Mouse (Mus musculus): Measurements from ENCODE around the gene Fam69a. TPM values are rescaled to one million over a fixed set of nuclear protein-coding genes. Genes with fewer than 3 reads are reported as not detected.
A peak's percentile ranks its signal among the peaks of the same experiment; 100 is the strongest.

Fam69a gene
- polyA plus RNA-seq, 1 experiment from 2014 or later: 19.8 TPM

DNA sequence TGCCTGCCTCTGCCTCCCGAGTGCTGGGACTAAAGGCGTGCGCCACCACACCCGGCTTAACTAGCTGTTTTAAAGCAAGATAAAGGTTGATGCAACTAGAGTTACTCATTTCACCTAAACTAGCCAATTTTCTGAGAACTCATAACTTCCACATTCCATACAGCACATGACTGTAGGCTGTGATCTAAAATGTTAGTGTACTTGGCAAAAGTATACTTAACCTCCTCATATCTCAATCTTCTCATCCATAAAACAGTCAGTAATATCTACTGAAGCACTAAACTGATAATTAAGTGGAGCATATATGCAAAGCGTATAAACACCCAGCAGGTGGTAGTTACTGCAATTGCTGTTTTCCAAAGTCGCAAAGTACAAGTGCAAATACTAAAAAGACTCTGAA is 113.6 kb downstream of the Fam69a start:
- no peak overlapping the region for H3K27ac ChIP-seq
- peaks cover 2% of the 10 kb centered on the region; the same call in 1 of the 2 replicates for H3K27me3 ChIP-seq
- no peak overlapping the region for H3K9ac ChIP-seq (replicated peaks)
- no peaks in the 10 kb centered on the region for H3K9me3 ChIP-seq
- 84% methylated on average over 6 of the region's 6 CpGs for WGBS
- ATAC-seq (ENCODE audit: insufficient number of reproducible peaks, insufficient read depth, low FRiP score, low TSS enrichment, low read depth): no peak
- H3K4me2 ChIP-seq: no peak overlapping the region
- no peak overlapping the region for H3K4me3 ChIP-seq (replicated peaks)
- peaks cover 5% of the 10 kb centered on the region; the same call in 1 of the 2 replicates for H3K4me1 ChIP-seq (replicated peaks)
- no peaks in the 10 kb centered on the region for H3K36me3 ChIP-seq

DNA sequence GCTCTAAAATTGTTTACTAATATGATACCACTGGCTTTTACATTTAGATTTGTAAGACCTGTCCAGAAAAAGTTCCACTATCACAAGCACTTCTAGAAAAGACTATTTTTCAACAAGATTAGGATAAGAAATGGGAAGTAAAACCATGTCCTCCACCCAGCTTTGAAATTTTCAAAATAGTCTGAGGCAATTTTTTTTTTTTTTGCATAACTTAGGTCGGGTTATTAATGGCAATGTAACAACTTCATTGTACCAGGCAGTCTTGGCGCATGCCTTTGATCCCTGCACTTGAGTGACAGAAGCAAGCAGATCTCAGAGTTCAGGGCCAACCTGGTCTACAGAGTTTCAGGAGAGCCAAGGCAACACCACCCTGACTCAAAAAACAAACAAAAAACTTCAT is 117.2 kb downstream of the Fam69a start:
- no peaks in the 10 kb centered on the region for H3K9me3 ChIP-seq
- no peaks in the 10 kb centered on the region for H3K36me3 ChIP-seq
- H3K27me3 ChIP-seq: peaks cover 2% of the 10 kb centered on the region; the same call in 1 of the 2 replicates
- ATAC-seq (ENCODE audit: insufficient number of reproducible peaks, insufficient read depth, low FRiP score, low TSS enrichment, low read depth): no peak
- H3K4me1 ChIP-seq (replicated peaks): peaks cover 21% of the 10 kb centered on the region
- no peak overlapping the region for H3K9ac ChIP-seq (replicated peaks)
- H3K4me3 ChIP-seq (replicated peaks): no peak overlapping the region
- no peak overlapping the region for H3K27ac ChIP-seq
- H3K4me2 ChIP-seq: no peak overlapping the region
- WGBS: 67% methylated on average over 2 of the region's 2 CpGs

GRCm38 (mm10) chr5:107868905-107869424 is 117.9 kb downstream of the Fam69a start:
- under 1% methylated on average over 58 of the region's 58 CpGs for WGBS
- Histone ChIP-seq H3K4me2 (peak overlapping the region; percentile 60), H3K4me1 (replicated peaks) (peaks cover 21% of the 10 kb centered on the region), H3K9me3 (no peaks in the 10 kb centered on the region), H3K4me3 (replicated peaks) (peak overlapping the region; percentile 84), H3K36me3 (no peaks in the 10 kb centered on the region), H3K27me3 (peaks cover 2% of the 10 kb centered on the region; the same call in 1 of the 2 replicates), H3K9ac (replicated peaks) (peak overlapping the region; percentile 90), H3K27ac (peak overlapping the region; percentile 99)
- peak; percentile 99 for ATAC-seq (ENCODE audit: insufficient number of reproducible peaks, insufficient read depth, low FRiP score, low TSS enrichment, low read depth)

- WGBS: under 1% methylated on average over 78 of the region's 82 CpGs
- peak; percentile 54 for ATAC-seq (ENCODE audit: insufficient number of reproducible peaks, insufficient read depth, low FRiP score, low TSS enrichment, low read depth)
- Histone ChIP-seq H3K9me3 (no peaks in the 10 kb centered on the region), H3K27me3 (peaks cover 2% of the 10 kb centered on the region; the same call in 1 of the 2 replicates), H3K9ac (replicated peaks) (peak overlapping the region; percentile 90), H3K27ac (peak overlapping the region; percentile 99), H3K4me1 (replicated peaks) (peaks cover 16% of the 10 kb centered on the region), H3K4me2 (peak overlapping the region; percentile 60), H3K36me3 (no peaks in the 10 kb centered on the region), H3K4me3 (replicated peaks) (peak overlapping the region; percentile 84)
These were observed 118.6 kb downstream of the Fam69a start for GRCm38 (mm10) chr5:107867970-107868904.

GRCm38 (mm10) chr5:107866127-107867126 is 120.5 kb downstream of the Fam69a start:
- H3K27ac ChIP-seq: no peak overlapping the region
- no peaks in the 10 kb centered on the region for H3K27me3 ChIP-seq
- H3K9me3 ChIP-seq: no peaks in the 10 kb centered on the region
- no peak for ATAC-seq (ENCODE audit: insufficient number of reproducible peaks, insufficient read depth, low FRiP score, low TSS enrichment, low read depth)
- whole genome bisulfite sequencing: 72% methylated on average over 2 of the region's 2 CpGs
- peaks cover 16% of the 10 kb centered on the region for H3K4me1 ChIP-seq (replicated peaks)
- H3K4me2 ChIP-seq: no peak overlapping the region
- no peak overlapping the region for H3K9ac ChIP-seq (replicated peaks)
- no peaks in the 10 kb centered on the region for H3K36me3 ChIP-seq
- H3K4me3 ChIP-seq (replicated peaks): no peak overlapping the region

DNA sequence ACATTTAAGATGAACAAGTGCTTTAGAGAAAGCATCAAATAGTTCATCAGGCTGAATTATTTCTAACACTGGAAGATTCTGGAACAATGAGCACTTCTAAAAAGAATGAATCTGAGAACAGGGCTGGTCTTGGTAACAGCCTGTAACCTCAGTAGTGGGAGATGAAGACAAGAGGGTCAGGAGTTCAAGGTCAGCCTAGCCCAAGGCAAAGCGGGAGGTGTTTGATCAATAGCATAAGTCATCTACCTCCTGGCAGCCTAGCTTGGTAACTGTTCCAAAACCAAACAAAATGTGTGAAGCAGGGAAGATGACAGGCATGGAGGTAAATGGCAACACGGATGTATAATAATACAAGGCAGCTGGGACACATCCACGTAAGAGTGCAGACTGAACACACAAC is 122.9 kb downstream of the Fam69a start:
- Histone ChIP-seq H3K4me2 (no peak overlapping the region), H3K9me3 (no peaks in the 10 kb centered on the region), H3K27ac (no peak overlapping the region), H3K4me1 (replicated peaks) (peaks cover 16% of the 10 kb centered on the region), H3K36me3 (no peaks in the 10 kb centered on the region), H3K4me3 (replicated peaks) (no peak overlapping the region), H3K9ac (replicated peaks) (no peak overlapping the region), H3K27me3 (no peaks in the 10 kb centered on the region)
- ATAC-seq (ENCODE audit: insufficient number of reproducible peaks, insufficient read depth, low FRiP score, low TSS enrichment, low read depth): no peak
- 89% methylated on average over 3 of the region's 3 CpGs for WGBS

GRCm38 (mm10) chr5:107858963-107859362 is 127.9 kb downstream of the Fam69a start:
- H3K9ac ChIP-seq (replicated peaks): no peak overlapping the region
- H3K36me3 ChIP-seq: no peaks in the 10 kb centered on the region
- ATAC-seq (ENCODE audit: insufficient number of reproducible peaks, insufficient read depth, low FRiP score, low TSS enrichment, low read depth): no peak
- H3K27ac ChIP-seq: no peak overlapping the region
- H3K4me2 ChIP-seq: no peak overlapping the region
- 0 out of 2 replicates have a peak, but pooled peaks cover 6% of the 10 kb centered on the region for H3K4me1 ChIP-seq (replicated peaks)
- WGBS: 45% methylated on average over 2 of the region's 2 CpGs
- no peak overlapping the region for H3K4me3 ChIP-seq (replicated peaks)
- H3K9me3 ChIP-seq: no peaks in the 10 kb centered on the region
- no peaks in the 10 kb centered on the region for H3K27me3 ChIP-seq

Other genes with a start within 250 kb of the Fam69a start
- gene Ube2d2b, start 157.0 kb downstream of the Fam69a start, polyA plus RNA-seq (2016; fragmentation: Nextera tagmentation; extraction: Ambion mirVana): 0.37 and 0.55 TPM in 2 replicates
- 85.9 and 88.4 TPM in 2 replicates for gene Evi5, start 112.0 kb downstream of the Fam69a start, polyA plus RNA-seq (2016; fragmentation: Nextera tagmentation; extraction: Ambion mirVana)
- gene Rpl5, start 86.6 kb downstream of the Fam69a start, polyA plus RNA-seq (2016; fragmentation: Nextera tagmentation; extraction: Ambion mirVana): 71.6 and 80.0 TPM in 2 replicates
- 160 and 167 TPM in 2 replicates for gene Mtf2, start 78.6 kb upstream of the Fam69a start, polyA plus RNA-seq (2016; fragmentation: Nextera tagmentation; extraction: Ambion mirVana)
- 27.4 and 28.5 TPM in 2 replicates for gene Tmed5, start 145.5 kb upstream of the Fam69a start, polyA plus RNA-seq (2016; fragmentation: Nextera tagmentation; extraction: Ambion mirVana)
- gene Ccdc18, start 145.8 kb upstream of the Fam69a start, polyA plus RNA-seq (2016; fragmentation: Nextera tagmentation; extraction: Ambion mirVana): 13.1 and 14.4 TPM in 2 replicates